17 mouse cellular contexts compared by ENCODE assay signal in the genomic region with DNA sequence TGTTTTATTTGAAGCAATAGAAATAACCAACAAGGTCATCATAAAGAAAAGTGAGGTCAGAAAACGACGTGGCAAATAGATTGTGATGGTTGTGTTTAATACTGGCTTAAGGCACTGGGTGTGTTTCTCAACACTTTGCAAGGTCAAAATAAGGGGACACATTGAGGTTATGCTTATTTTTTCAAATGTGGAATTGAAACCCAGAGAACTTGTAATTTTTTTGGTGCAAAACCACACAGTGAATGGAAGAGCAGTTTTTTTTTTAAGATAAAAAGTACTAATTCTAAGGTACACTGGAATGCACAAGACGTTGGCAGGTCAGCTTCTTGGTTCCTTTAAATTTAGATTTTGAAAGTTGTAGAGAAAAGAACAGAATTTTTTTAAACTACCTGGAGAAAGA.
"Had no signal": no experiment of that assay in that cellular context is flagged by ENCODE, and none has a peak within 500 bp of the region (broad histone marks: within the 10 kb centered on the region; RNA-seq: fewer than 3 reads in every experiment).

No protein-coding gene starts in this region.

- ATAC-seq: liver, postnatal 0 days; lung, postnatal 0 days; midbrain, embryonic 13.5 days; midbrain, embryonic 15.5 days had no signal

- H3K9me3 ChIP-seq: liver, embryonic 13.5 days; liver, embryonic 15.5 days; megakaryocyte, embryonic 14.5 days; midbrain, embryonic 13.5 days; midbrain, embryonic 15.5 days; neural tube, embryonic 12.5 days; stomach, embryonic 15.5 days had no signal

- H3K27me3 ChIP-seq: liver, embryonic 13.5 days; liver, embryonic 15.5 days; megakaryocyte, embryonic 14.5 days; midbrain, embryonic 15.5 days; stomach, embryonic 15.5 days had no signal

- H3K4me3 ChIP-seq: liver, embryonic 13.5 days; liver, embryonic 15.5 days; megakaryocyte, embryonic 14.5 days; midbrain, embryonic 13.5 days; midbrain, embryonic 15.5 days; neural tube, embryonic 12.5 days; stomach, embryonic 15.5 days had no signal

- H3K4me2 ChIP-seq: liver, embryonic 13.5 days; liver, embryonic 15.5 days; lung, embryonic 14.5 days; midbrain, embryonic 13.5 days; midbrain, embryonic 15.5 days; neural tube, embryonic 12.5 days; stomach, embryonic 15.5 days had no signal

- H3K27ac ChIP-seq: liver, embryonic 13.5 days; liver, embryonic 15.5 days; macrophage; midbrain, embryonic 13.5 days; midbrain, embryonic 15.5 days; neural tube, embryonic 12.5 days; stomach, embryonic 15.5 days; stomach, postnatal 0 days had no signal

- H3K9ac ChIP-seq: liver, embryonic 13.5 days; liver, embryonic 15.5 days; liver, postnatal 0 days; lung, embryonic 14.5 days; midbrain, embryonic 13.5 days; midbrain, embryonic 15.5 days; neural tube, embryonic 12.5 days; stomach, embryonic 15.5 days had no signal

- DNase-seq: liver, embryonic 13.5 days; liver, postnatal 0 days; lung, embryonic 14.5 days; lung, postnatal 14 days; lung, postnatal 36 days; right cerebral cortex, postnatal 14 days; thymus, adult 2 months; thymus, postnatal 36 days had no signal

- H3K36me3 ChIP-seq: liver, embryonic 13.5 days; liver, embryonic 15.5 days; midbrain, embryonic 13.5 days; midbrain, embryonic 15.5 days; neural tube, embryonic 12.5 days; stomach, embryonic 15.5 days had no signal

- H3K4me1 ChIP-seq: liver, embryonic 13.5 days; liver, embryonic 15.5 days; megakaryocyte, embryonic 14.5 days; neural tube, embryonic 12.5 days had no signal
